Mouse (Mus musculus) MEL (cell line): ENCODE measurements at regions not wholly inside any gene's neighbourhood (a gene's known extent, or its start where the extent isn't known, plus 50 kb on each side); places are given as distances from the start of the nearest gene placed in this dataset.

Experiments
- GATA1 ChIP-seq: IDR thresholded peaks from 2 replicates; pipeline ENCODE4 v1.6.1; 2011; ENCODE audit warnings: low read depth, low read length, improper control_type of control experiment
- MAX ChIP-seq: IDR thresholded peaks from 2 replicates; pipeline ENCODE4 v1.6.1; 2011; ENCODE audit warnings: low read length, improper control_type of control experiment

DNA sequence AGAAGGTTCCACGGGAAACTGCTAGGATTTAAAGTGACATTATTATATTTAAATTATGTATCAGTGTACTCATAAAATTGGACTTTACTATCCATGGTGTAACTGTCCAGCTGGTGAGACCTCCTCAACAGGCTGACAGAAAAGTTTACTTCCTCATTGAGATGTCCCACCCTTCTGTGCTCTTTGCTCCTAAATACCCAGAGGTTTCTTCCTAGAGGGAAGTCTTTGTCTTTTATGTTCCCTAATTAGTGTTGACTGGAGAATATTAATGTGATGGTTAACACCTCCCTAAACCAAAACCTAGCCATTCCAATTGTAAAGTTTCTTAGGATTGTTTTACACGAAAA is 76.9 kb upstream of the A530016L24Rik start:
- TF ChIP-seq GATA1 (no peak), MAX (no peak)
